Mouse (Mus musculus): Measurements from ENCODE around the gene Pttg1ip. TPM values are rescaled to one million over a fixed set of nuclear protein-coding genes. Genes with fewer than 3 reads are reported as not detected.

Pttg1ip gene
- polyA plus RNA-seq, 1 experiment: 223 TPM

GRCm38 (mm10) chr10:77645571-77645970 is 64.1 kb downstream of the Pttg1ip start:
- WGBS: 79% methylated on average over 5 of the region's 5 CpGs
- H3K4me3 ChIP-seq (replicated peaks; ENCODE audit: extremely low read depth, low read depth, low read length): no peak overlapping the region
- no peak for DNase-seq
- H3K4me1 ChIP-seq (ENCODE audit: control insufficient read depth, insufficient read depth, low read length): no peaks in the 10 kb centered on the region
- TF ChIP-seq CTCF (IDR thresholded peaks at IDR 0.05; ENCODE audit: insufficient read depth, low read length): no peak
- no peak for TF ChIP-seq POLR2A (IDR thresholded peaks at IDR 0.05; ENCODE audit: borderline replicate concordance, extremely low read depth, low read depth, low read length)

- no peak for DNase-seq
- H3K4me3 ChIP-seq (replicated peaks; ENCODE audit: extremely low read depth, low read depth, low read length): no peak overlapping the region
- WGBS: 62% methylated on average over 1 of the region's 1 CpGs
- no peaks in the 10 kb centered on the region for H3K4me1 ChIP-seq (ENCODE audit: control insufficient read depth, insufficient read depth, low read length)
- TF ChIP-seq POLR2A (IDR thresholded peaks at IDR 0.05; ENCODE audit: borderline replicate concordance, extremely low read depth, low read depth, low read length) (no peak), CTCF (IDR thresholded peaks at IDR 0.05; ENCODE audit: insufficient read depth, low read length) (no peak)
Measured at GRCm38 (mm10) chr10:77647461-77647860, 65.9 kb downstream of the Pttg1ip start.

- TF ChIP-seq POLR2A (IDR thresholded peaks at IDR 0.05; ENCODE audit: borderline replicate concordance, extremely low read depth, low read depth, low read length) (no peak), CTCF (IDR thresholded peaks at IDR 0.05; ENCODE audit: insufficient read depth, low read length) (no peak)
- no peak overlapping the region for H3K4me3 ChIP-seq (replicated peaks; ENCODE audit: extremely low read depth, low read depth, low read length)
- H3K4me1 ChIP-seq (ENCODE audit: control insufficient read depth, insufficient read depth, low read length): no peaks in the 10 kb centered on the region
- no peak for DNase-seq
- WGBS: 81% methylated on average over 8 of the region's 8 CpGs
Measured at GRCm38 (mm10) chr10:77647901-77648300, 66.4 kb downstream of the Pttg1ip start.

Other genes starting within 250 kb of the Pttg1ip start
- gene Adarb1, start 163.4 kb upstream of the Pttg1ip start, polyA plus RNA-seq (2012; rRNA removed): 29.9 and 35.0 TPM in 2 replicates
- 24.6 and 24.7 TPM in 2 replicates for gene Fam207a, start 65.9 kb upstream of the Pttg1ip start, polyA plus RNA-seq (2012; rRNA removed)
- gene Itgb2, start 51.5 kb upstream of the Pttg1ip start, polyA plus RNA-seq (2012; rRNA removed): 69.9 and 91.7 TPM in 2 replicates
- gene Sumo3, start 24.4 kb downstream of the Pttg1ip start, polyA plus RNA-seq (2012; rRNA removed): 201 and 261 TPM in 2 replicates
- gene Gm49325, start 24.5 kb downstream of the Pttg1ip start, polyA plus RNA-seq (2012; rRNA removed): not detected in 2 replicates
- 41.6 and 54.2 TPM in 2 replicates for gene Ube2g2, start 40.6 kb downstream of the Pttg1ip start, polyA plus RNA-seq (2012; rRNA removed)
- 0.06 and 0.43 TPM in 2 replicates for gene Tspear, start 104.8 kb downstream of the Pttg1ip start, polyA plus RNA-seq (2012; rRNA removed)
- gene Gm19402, start 109.0 kb downstream of the Pttg1ip start, polyA plus RNA-seq (2012; rRNA removed): not detected in 2 replicates
- gene Gm9508, start 115.5 kb downstream of the Pttg1ip start, polyA plus RNA-seq (2012; rRNA removed): not detected in 2 replicates
- gene Gm10272, start 124.9 kb downstream of the Pttg1ip start, polyA plus RNA-seq (2012; rRNA removed): not detected in 2 replicates
- not detected in 2 replicates for gene Gm10024, start 129.7 kb downstream of the Pttg1ip start, polyA plus RNA-seq (2012; rRNA removed)
- gene Gm10142, start 134.1 kb downstream of the Pttg1ip start, polyA plus RNA-seq (2012; rRNA removed): 1.4 TPM in 1 of 2 replicates, not detected in the other
- gene Krtap12-1, start 138.9 kb downstream of the Pttg1ip start, polyA plus RNA-seq (2012; rRNA removed): 0.86 TPM in 1 of 2 replicates, not detected in the other
- gene Gm10100, start 144.8 kb downstream of the Pttg1ip start, polyA plus RNA-seq (2012; rRNA removed): not detected in 2 replicates
- not detected in 2 replicates for gene Gm18596, start 160.9 kb downstream of the Pttg1ip start, polyA plus RNA-seq (2012; rRNA removed)
- gene Gm9736, start 169.6 kb downstream of the Pttg1ip start, polyA plus RNA-seq (2012; rRNA removed): not detected in 2 replicates
- not detected in 2 replicates for gene Gm3233, start 178.0 kb downstream of the Pttg1ip start, polyA plus RNA-seq (2012; rRNA removed)
- not detected in 2 replicates for gene Gm3238, start 189.6 kb downstream of the Pttg1ip start, polyA plus RNA-seq (2012; rRNA removed)
- gene Gm7138, start 195.2 kb downstream of the Pttg1ip start, polyA plus RNA-seq (2012; rRNA removed): not detected in 2 replicates
- gene Gm3250, start 200.8 kb downstream of the Pttg1ip start, polyA plus RNA-seq (2012; rRNA removed): not detected in 2 replicates
- gene Gm7137, start 206.5 kb downstream of the Pttg1ip start, polyA plus RNA-seq (2012; rRNA removed): not detected in 2 replicates
- not detected in 2 replicates for gene Gm9639, start 213.4 kb downstream of the Pttg1ip start, polyA plus RNA-seq (2012; rRNA removed)
- not detected in 2 replicates for gene Gm19668, start 217.4 kb downstream of the Pttg1ip start, polyA plus RNA-seq (2012; rRNA removed)
- gene Gm9507, start 230.1 kb downstream of the Pttg1ip start, polyA plus RNA-seq (2012; rRNA removed): not detected in 2 replicates
- not detected in 2 replicates for gene Gm2696, start 233.0 kb downstream of the Pttg1ip start, polyA plus RNA-seq (2012; rRNA removed)
- gene Krtap10-4, start 245.4 kb downstream of the Pttg1ip start, polyA plus RNA-seq (2012; rRNA removed): not detected in 2 replicates

Measured in lung, adult 2 months (tissue).